Mouse (Mus musculus) CH12.LX (cell line): ENCODE measurements around the gene Folr1. TPM values are rescaled to one million over a fixed set of nuclear protein-coding genes. Genes with fewer than 3 reads are reported as not detected.

Source experiments
- DNase-seq: peaks from one replicate; pipeline ENCODE4 v3.0.0-alpha.2; 2013; ENCODE audit errors: extremely low read depth
- H3K27ac ChIP-seq: 2 replicates; pipeline ENCODE4 v1.5.1; 2012; ENCODE audit warnings: low read depth, mild to moderate bottlenecking, control low read depth, moderate library complexity; ENCODE audit not compliant: insufficient read depth
- H3K27me3 ChIP-seq: replicated peaks from 2 replicates; pipeline ENCODE3; 2012; ENCODE audit warnings: inconsistent platforms
- H3K36me3 ChIP-seq, 2 experiments: replicated peaks in 1 of 2; 2 replicates each; pipeline versions ENCODE3 to v1.6.1; 2012; ENCODE audit warnings: inconsistent platforms in 1 of 2, low read length in 1 of 2, mild to moderate bottlenecking in 1 of 2, mixed read lengths in 1 of 2, moderate library complexity in 1 of 2; ENCODE audit not compliant: control insufficient read depth in 1 of 2, insufficient read depth in 1 of 2
- H3K4me1 ChIP-seq, 2 experiments: 2 replicates each; pipeline ENCODE4 v1.6.1; 2012; ENCODE audit warnings: inconsistent platforms in 1 of 2, moderate library complexity in 1 of 2; ENCODE audit not compliant: insufficient read depth in 2 of 2, control insufficient read depth in 1 of 2
- H3K4me2 ChIP-seq: 2 replicates; pipeline ENCODE4 v1.6.1; 2012; ENCODE audit warnings: low read depth, mild to moderate bottlenecking, control low read depth; ENCODE audit not compliant: poor library complexity, insufficient read depth, severe bottlenecking
- H3K4me3 ChIP-seq, 3 experiments: fragments of 150-350 bp in 1 of 3; sonication (generic) in 1 of 3; replicated peaks in 1 of 3; 2 replicates each; pipeline versions ENCODE3 to v1.5.1; 2011 to 2012; ENCODE audit warnings: low read depth in 2 of 3, low read length in 2 of 3, mild to moderate bottlenecking in 2 of 3, moderate library complexity in 2 of 3, control low read depth in 1 of 3, improper control_type of control experiment in 1 of 3, inconsistent platforms in 1 of 3, mixed read lengths in 1 of 3; ENCODE audit not compliant: poor library complexity in 1 of 3
- H3K79me2 ChIP-seq: replicated peaks from 2 replicates; pipeline ENCODE4 v1.6.1; 2012; ENCODE audit warnings: mild to moderate bottlenecking, moderate library complexity; ENCODE audit not compliant: control insufficient read depth, poor library complexity, insufficient read depth, severe bottlenecking; ENCODE audit errors: extremely low read depth
- H3K9ac ChIP-seq: 2 replicates; pipeline ENCODE4 v1.6.1; 2012; ENCODE audit warnings: low read depth, mild to moderate bottlenecking, control low read depth, moderate library complexity; ENCODE audit not compliant: insufficient read depth
- H3K9me3 ChIP-seq: replicated peaks from 2 replicates; pipeline ENCODE3; 2012; ENCODE audit warnings: low read length, inconsistent platforms, mixed read lengths
- CHD1 ChIP-seq: IDR thresholded peaks from 2 replicates; pipeline ENCODE4 v1.6.1; 2012; ENCODE audit warnings: low read depth, low read length, improper control_type of control experiment, inconsistent platforms
- CTCF ChIP-seq, 2 experiments: IDR thresholded peaks in 1 of 2; conservative IDR thresholded peaks in 1 of 2; 2 replicates each; pipeline ENCODE4 v1.5.1; 2011 to 2012; ENCODE audit warnings: low read depth in 2 of 2, low read length in 2 of 2, improper control_type of control experiment in 1 of 2, inconsistent platforms in 1 of 2, mild to moderate bottlenecking in 1 of 2, moderate library complexity in 1 of 2
- ELF1 ChIP-seq: IDR thresholded peaks from 2 replicates; pipeline ENCODE4 v1.6.1; 2014; ENCODE audit warnings: low read depth, mild to moderate bottlenecking, inconsistent platforms, low read length, improper control_type of control experiment
- ETS1 ChIP-seq: conservative IDR thresholded peaks from 2 replicates; pipeline ENCODE4 v1.6.1; 2012; ENCODE audit warnings: low read depth, mild to moderate bottlenecking, inconsistent platforms, low read length, improper control_type of control experiment, moderate library complexity
- GABPA ChIP-seq: IDR thresholded peaks from 2 replicates; pipeline ENCODE4 v1.6.1; 2012; ENCODE audit warnings: low read depth, low read length, improper control_type of control experiment, inconsistent platforms; ENCODE audit not compliant: insufficient replicate concordance
- HCFC1 ChIP-seq: IDR thresholded peaks from 2 replicates; pipeline ENCODE4 v1.6.1; 2012; ENCODE audit warnings: low read depth, mild to moderate bottlenecking, inconsistent platforms, low read length, improper control_type of control experiment
- JUN ChIP-seq: IDR thresholded peaks from 2 replicates; pipeline ENCODE4 v1.6.1; 2011; ENCODE audit warnings: low read depth, mild to moderate bottlenecking, low read length, improper control_type of control experiment, moderate library complexity; ENCODE audit not compliant: insufficient read depth
- MAFK ChIP-seq: IDR thresholded peaks from 2 replicates; pipeline ENCODE4 v1.6.1; 2011; ENCODE audit warnings: low read length, improper control_type of control experiment; ENCODE audit not compliant: insufficient replicate concordance
- MAZ ChIP-seq: IDR thresholded peaks from 2 replicates; pipeline ENCODE4 v1.6.1; 2012; ENCODE audit warnings: low read depth, mild to moderate bottlenecking, inconsistent platforms, low read length, improper control_type of control experiment, moderate library complexity
- MEF2A ChIP-seq: IDR thresholded peaks from 2 replicates; pipeline ENCODE4 v1.6.1; 2014; ENCODE audit warnings: low read depth, mild to moderate bottlenecking, inconsistent platforms, low read length, improper control_type of control experiment, borderline replicate concordance
- MYC ChIP-seq: IDR thresholded peaks from 2 replicates; pipeline ENCODE4 v1.6.1; 2011; ENCODE audit warnings: low read depth, mild to moderate bottlenecking, improper control_type of control experiment, low read length
- NELFE ChIP-seq: IDR thresholded peaks from 2 replicates; pipeline ENCODE4 v1.6.1; 2011; ENCODE audit warnings: low read depth, low read length, improper control_type of control experiment
- NRF1 ChIP-seq: IDR thresholded peaks from 2 replicates; pipeline ENCODE4 v1.6.1; 2014; ENCODE audit warnings: low read depth, mild to moderate bottlenecking, inconsistent platforms, low read length, improper control_type of control experiment, moderate library complexity
- PAX5 ChIP-seq: IDR thresholded peaks from 2 replicates; pipeline ENCODE4 v1.6.1; 2012; ENCODE audit warnings: low read length, inconsistent platforms, mixed read lengths
- POLR2AphosphoS2 ChIP-seq: IDR thresholded peaks from 2 replicates; pipeline ENCODE4 v1.6.1; 2011; ENCODE audit warnings: low read depth, low read length, improper control_type of control experiment
- SIN3A ChIP-seq: IDR thresholded peaks from 2 replicates; pipeline ENCODE4 v1.6.1; 2012; ENCODE audit warnings: low read length, improper control_type of control experiment, inconsistent platforms
- TBP ChIP-seq: conservative IDR thresholded peaks from 2 replicates; pipeline ENCODE4 v1.6.1; 2011; ENCODE audit warnings: low read depth, low read length, improper control_type of control experiment
- TCF12 ChIP-seq: IDR thresholded peaks from 2 replicates; pipeline ENCODE4 v1.6.1; 2014; ENCODE audit warnings: low read depth, mild to moderate bottlenecking, inconsistent platforms, low read length, improper control_type of control experiment
- USF1 ChIP-seq: IDR thresholded peaks from 2 replicates; pipeline ENCODE4 v1.6.1; 2014; ENCODE audit warnings: low read depth, mild to moderate bottlenecking, inconsistent platforms, low read length, improper control_type of control experiment
- ZKSCAN1 ChIP-seq: IDR thresholded peaks from 2 replicates; pipeline ENCODE4 v1.6.1; 2012; ENCODE audit warnings: low read depth, inconsistent platforms, low read length, improper control_type of control experiment, borderline replicate concordance
- ZMIZ1 ChIP-seq: IDR thresholded peaks from 2 replicates; pipeline ENCODE4 v1.6.1; 2012; ENCODE audit warnings: low read depth, mild to moderate bottlenecking, inconsistent platforms, low read length, improper control_type of control experiment
- ZNF384 ChIP-seq: IDR thresholded peaks from 2 replicates; pipeline ENCODE4 v1.6.1; 2012; ENCODE audit warnings: low read depth, low read length, improper control_type of control experiment, inconsistent platforms
- dilution Hi-C: fragments of 300-500 bp; cut with MboI; formaldehyde crosslinking; loops from 2 replicates; pipeline ENCODE4 v1.14.3; 2020; ENCODE audit warnings: low sequenced_read_pairs; ENCODE audit not compliant: extremely low pct_unique_long_range_greater_than_20kb, extremely low pct_ligation_motif_present
- in situ Hi-C: fragments of 300-500 bp; cut with MboI; formaldehyde crosslinking; loops from 3 replicates; pipeline ENCODE4 v1.14.3; 2019; ENCODE audit warnings: low sequenced_read_pairs, low pct_ligation_motif_present, low pct_unique_long_range_greater_than_20kb, mixed read lengths
- polyA plus RNA-seq: library from polyadenylated mRNA; unstranded; fragments of >175 nt; gene quantifications from 2 replicates; pipeline ENCODE4 v1.2.1, GENCODE M21; 2012; ENCODE audit warnings: low read depth; ENCODE audit not compliant: insufficient read length
- total RNA-seq, 2 experiments: library from RNA; depleted of rRNA; stranded (reverse); fragments of 300-350 nt in 1 of 2; fragments of >200 nt in 1 of 2; gene quantifications; 2 replicates each; pipeline ENCODE4 v1.2.3; 2012 to 2014

Gene Folr1
- total and polyA plus RNA-seq, 3 experiments, result 0.25 TPM; not detected in 2

DNA sequence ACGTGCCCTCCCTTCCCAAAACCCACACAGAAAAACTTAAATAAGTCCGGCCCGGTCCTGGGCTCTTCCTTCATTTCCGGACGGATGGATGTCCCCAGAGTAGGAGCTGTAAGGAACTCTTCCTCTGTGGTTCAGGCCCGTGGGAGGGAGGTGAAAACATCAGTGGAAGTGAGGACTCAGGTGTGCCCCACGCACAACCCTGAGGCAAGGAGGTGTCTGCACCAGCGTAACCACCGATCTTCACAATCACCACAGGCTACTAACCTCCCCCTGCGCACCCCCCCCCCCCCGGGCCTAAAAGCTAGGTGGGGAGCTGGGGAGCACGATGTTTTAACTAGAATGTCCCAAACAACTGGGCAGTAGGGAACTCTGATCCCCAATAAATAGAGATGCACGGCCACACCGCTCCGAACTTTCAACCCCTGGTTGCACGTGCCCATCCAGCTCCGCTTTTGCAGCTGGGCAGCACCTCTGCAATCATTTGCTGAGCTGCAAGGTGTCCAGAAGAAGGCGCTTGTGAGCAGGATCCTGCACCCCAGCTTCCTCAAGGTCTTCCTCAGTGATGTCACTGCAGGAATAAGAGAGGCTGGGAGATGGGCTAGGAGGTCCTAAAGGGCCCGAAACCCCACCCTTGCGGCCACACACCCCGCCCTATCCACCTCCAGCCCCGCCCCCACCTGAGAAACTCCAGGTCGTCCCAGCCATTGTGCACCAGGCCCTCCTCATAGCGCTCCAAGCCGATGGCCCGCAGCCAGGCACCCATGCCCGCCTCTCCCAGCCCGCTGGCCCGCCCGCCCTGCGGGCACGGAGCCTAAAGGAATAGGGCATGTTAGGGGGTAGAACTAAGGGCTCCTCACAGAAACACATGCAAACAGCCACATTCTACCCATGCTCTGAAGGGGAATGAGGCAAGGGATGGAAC lies 47.5 kb downstream of the Folr1 start (continued):
- no peak for TF ChIP-seq MEF2A

- dilution Hi-C loops, result no loop called here
- TF ChIP-seq SIN3A (no peak), HCFC1 (no peak), NRF1 (no peak), TCF12 (no peak), USF1 (no peak), MAFK (no peak), CTCF (conservative IDR thresholded peaks at IDR 0.05 in 1 of 2, IDR thresholded peaks at IDR 0.05 in 1 of 2; ENCODE audit: low read depth in 2 of 2, low read length in 2 of 2) (no peak)
- Histone ChIP-seq H3K4me2 (no peak overlapping the region), H3K4me3 (no peak overlapping the region), H3K36me3 (peaks cover 34 to 54% of the 10 kb centered on the region in 2 experiments), H3K9me3 (peaks cover 26% of the 10 kb centered on the region), H3K27ac (no peak overlapping the region), H3K4me1 (no peaks in the 10 kb centered on the region), H3K27me3 (no peaks in the 10 kb centered on the region), H3K79me2 (no peaks in the 10 kb centered on the region), H3K9ac (no peak overlapping the region)
- DNase-seq, result no peak
- in situ Hi-C loops, result no loop called here
These were observed 48.8 kb downstream of the Folr1 start for GRCm38 (mm10) chr7:101821571-101822501.

GRCm38 (mm10) chr7:101820295-101821030 lies 50.1 kb downstream of the Folr1 start:
- no peak overlapping the region for H3K9ac ChIP-seq
- no peak for DNase-seq
- H3K4me2 ChIP-seq, result no peak overlapping the region
- in situ Hi-C loops (no loop called here), dilution Hi-C loops (no loop called here)
- no peaks in the 10 kb centered on the region for H3K4me1 ChIP-seq
- H3K79me2 ChIP-seq, result no peaks in the 10 kb centered on the region
- H3K9me3 ChIP-seq, result peaks cover 26% of the 10 kb centered on the region
- H3K27ac ChIP-seq, result no peak overlapping the region
- TF ChIP-seq ZKSCAN1 (no peak), ZNF384 (no peak), ZMIZ1 (no peak), ETS1 (no peak), TCF12 (no peak), POLR2AphosphoS2 (no peak), NELFE (no peak), PAX5 (no peak), JUN (no peak), GABPA (no peak), MAZ (no peak), CTCF (conservative IDR thresholded peaks at IDR 0.05 in 1 of 2, IDR thresholded peaks at IDR 0.05 in 1 of 2; ENCODE audit: low read depth in 2 of 2, low read length in 2 of 2) (no peak), CHD1 (no peak), TBP (no peak), MYC (no peak), ELF1 (no peak)
- H3K36me3 ChIP-seq, result peaks cover 20 to 41% of the 10 kb centered on the region in 2 experiments
- H3K4me3 ChIP-seq, result no peak overlapping the region
- H3K27me3 ChIP-seq, result no peaks in the 10 kb centered on the region
